Mouse (Mus musculus): Measurements from ENCODE around the gene Orc5.
"Not testable (repeated sequence)": the region's sequence is repeated elsewhere in the genome, so short reads cannot be mapped to it uniquely, and the experiment has no call there.

Gene Orc5

GRCm38 (mm10) chr5:22536695-22537094, 13.5 kb downstream of the Orc5 start:
- in situ Hi-C loops (cut with MboI) = no loop called here

DNA sequence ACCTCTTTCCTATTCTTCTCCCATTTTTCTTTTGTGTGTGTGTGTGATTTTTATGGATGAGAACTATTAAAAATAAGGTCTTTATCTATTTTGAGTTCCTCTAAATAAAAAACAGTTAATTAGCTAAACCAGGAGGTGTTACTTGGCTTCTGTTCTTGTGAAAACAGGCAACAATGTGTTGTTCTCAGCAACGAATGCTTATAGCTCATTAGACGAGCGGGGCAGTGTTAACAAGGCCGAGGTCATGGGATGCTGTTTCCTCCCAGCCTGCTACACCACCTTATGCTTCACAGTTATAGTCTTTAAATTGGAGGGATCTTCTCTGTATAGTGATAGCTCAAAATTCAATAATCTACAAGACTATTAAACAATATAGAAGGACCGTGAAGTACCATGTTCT, 17.7 kb downstream of the Orc5 start:
- in situ Hi-C loops (cut with MboI) = no loop called here

GRCm38 (mm10) chr5:22522612-22523011, 27.6 kb downstream of the Orc5 start:
- in situ Hi-C loops (cut with MboI) = no loop called here

DNA sequence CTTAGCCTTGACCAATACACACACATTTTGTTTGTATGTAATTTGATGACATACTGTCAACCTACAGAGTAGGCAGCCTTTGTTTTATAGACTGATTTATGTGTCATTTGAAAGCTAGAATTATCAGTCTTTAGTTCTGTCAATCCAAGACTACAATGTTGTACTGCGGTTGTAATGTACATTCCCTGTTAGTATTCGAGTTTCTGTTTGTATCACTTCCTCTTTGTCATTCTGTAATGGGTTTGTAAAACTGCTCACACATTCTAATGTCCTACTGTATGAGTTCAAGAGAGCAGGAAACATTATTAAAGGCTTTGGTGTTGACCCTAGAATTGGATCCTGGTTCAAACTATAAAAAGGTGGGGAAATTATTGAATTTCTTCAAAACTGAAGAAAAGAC, 30.5 kb downstream of the Orc5 start:
- in situ Hi-C loops (cut with MboI) = no loop called here

- in situ Hi-C loops (cut with MboI) = not testable (repeated sequence)
These were observed 34.5 kb downstream of the Orc5 start for GRCm38 (mm10) chr5:22515745-22516144.

DNA sequence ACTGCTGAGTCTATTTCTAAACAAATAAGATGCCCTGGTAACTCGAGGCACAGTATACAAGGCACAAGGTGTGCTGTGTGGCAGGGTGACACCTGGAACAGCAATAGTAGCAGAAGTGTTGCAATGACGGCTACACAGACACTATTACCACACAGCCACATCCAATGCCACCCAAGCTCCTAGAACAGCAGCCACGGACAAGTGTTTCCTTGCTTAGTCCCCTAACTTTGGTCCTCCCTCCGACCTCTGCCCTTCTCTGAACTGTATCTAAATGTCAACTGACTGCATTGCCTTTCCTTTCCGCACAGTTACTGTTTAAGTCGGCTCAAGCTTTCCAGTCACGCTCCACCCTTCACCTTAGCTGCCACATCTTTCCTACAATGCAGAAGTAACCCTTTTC, 36.0 kb downstream of the Orc5 start:
- in situ Hi-C loops (cut with MboI) = not testable (repeated sequence)

DNA sequence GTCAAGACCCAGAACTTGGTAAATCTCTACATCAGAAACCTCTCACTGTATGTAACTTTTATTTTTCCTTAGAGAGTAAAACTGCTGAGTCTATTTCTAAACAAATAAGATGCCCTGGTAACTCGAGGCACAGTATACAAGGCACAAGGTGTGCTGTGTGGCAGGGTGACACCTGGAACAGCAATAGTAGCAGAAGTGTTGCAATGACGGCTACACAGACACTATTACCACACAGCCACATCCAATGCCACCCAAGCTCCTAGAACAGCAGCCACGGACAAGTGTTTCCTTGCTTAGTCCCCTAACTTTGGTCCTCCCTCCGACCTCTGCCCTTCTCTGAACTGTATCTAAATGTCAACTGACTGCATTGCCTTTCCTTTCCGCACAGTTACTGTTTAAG, 37.6 kb downstream of the Orc5 start:
- in situ Hi-C loops (cut with MboI) = not testable (repeated sequence)

DNA sequence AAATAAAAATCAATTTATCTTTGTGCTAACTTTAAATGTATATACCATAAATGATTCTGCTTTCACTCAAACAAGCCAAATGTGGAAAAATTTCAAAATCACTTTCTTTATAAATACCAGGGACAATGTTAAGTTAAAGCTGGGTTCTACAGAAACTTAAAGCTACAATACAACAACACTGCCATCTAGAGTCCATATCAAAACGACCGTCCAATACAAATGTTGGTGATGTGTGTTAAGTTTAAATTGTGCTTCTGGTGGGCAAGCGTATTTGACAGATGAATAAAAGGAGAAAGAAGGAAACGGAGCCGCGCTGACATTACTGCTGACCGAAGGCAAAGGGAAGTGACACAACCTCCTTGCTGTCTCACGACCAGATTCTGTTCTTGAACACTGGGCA, 38.4 kb downstream of the Orc5 start:
- in situ Hi-C loops (cut with MboI) = no loop called here

DNA sequence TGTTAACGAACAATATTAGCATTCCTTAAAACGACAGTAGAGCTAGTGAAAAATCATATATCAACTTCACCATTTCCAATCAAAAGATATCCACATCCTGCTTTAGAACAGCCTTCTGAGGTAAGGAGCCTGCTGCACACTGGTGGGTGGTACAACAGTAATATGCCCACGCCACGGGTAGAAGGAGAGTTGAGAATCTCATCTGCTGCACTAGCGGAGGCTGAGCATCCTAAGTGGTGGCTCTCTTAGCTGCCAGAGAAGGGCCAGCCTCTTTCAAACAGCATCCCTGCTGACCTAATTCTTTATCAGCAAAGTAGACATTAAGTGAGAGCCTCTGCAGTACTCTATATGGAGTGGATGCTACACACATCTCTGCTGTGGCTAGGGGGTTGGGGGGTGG, 41.7 kb downstream of the Orc5 start:
- in situ Hi-C loops (cut with MboI) = no loop called here

DNA sequence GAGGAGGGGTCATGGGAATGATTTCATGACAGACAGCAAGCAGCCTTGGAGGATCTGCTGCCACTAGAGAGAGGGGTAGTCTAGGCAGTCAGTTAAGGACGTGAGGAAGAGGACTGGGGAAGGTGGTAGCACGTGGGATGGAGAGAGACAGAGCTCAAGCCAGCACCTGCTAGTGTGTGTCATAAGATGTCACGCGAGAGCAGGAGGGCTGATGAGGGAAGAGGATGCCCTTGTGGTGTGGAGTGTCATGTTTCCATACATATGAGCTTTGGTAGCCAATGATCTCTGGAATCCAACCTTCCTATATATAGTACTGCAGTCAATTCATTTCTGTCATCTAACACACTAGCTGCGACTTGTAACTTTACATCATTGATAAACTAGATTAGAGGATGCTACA, 50.8 kb downstream of the Orc5 start:
- in situ Hi-C loops (cut with MboI) = no loop called here

GRCm38 (mm10) chr5:22491088-22491487, 59.1 kb downstream of the Orc5 start:
- in situ Hi-C loops (cut with MboI) = no loop called here

DNA sequence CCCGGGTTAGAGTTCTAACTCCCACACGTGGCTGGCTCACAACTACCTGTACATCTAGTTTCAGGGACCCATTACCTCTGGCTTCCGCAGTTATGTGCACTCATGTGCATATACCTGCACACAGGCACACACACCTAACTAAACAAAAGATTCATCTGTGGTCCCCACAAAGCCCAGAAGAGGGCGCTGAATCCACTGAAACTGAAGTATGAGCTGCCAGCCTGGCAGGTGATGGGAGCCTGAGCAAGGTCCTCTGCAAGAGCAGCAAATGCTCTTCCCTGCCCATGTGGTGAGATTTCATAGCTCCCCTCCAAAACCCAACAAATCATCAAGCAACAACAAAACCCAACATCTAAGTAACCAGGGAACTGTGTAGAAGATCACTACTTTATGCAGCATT, 61.1 kb downstream of the Orc5 start:
- in situ Hi-C loops (cut with MboI) = no loop called here

- in situ Hi-C loops (cut with MboI) = no loop called here
These were observed 63.5 kb downstream of the Orc5 start for GRCm38 (mm10) chr5:22486601-22487206.

- in situ Hi-C loops (cut with MboI) = no loop called here
These were observed 64.5 kb downstream of the Orc5 start for GRCm38 (mm10) chr5:22485764-22486163.

DNA sequence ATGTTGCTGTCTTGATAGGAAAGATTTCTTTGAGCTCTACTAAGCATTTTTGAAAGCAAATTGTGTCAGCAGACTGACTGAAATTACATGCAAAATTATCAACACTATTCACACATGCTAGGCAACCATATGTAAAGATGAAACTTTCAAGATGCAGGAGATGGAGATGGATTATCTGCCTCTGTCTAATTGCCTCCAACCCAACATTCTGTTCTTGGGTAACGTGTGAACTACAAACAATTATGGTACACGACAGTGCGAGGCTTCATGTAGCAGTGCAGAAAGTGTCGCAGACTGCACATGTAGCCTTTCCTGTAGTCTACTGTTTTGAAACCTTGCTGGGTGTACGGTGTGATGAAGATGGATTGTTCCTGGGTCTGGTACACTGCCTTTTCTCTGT, 67.7 kb downstream of the Orc5 start:
- in situ Hi-C loops (cut with MboI) = no loop called here

DNA sequence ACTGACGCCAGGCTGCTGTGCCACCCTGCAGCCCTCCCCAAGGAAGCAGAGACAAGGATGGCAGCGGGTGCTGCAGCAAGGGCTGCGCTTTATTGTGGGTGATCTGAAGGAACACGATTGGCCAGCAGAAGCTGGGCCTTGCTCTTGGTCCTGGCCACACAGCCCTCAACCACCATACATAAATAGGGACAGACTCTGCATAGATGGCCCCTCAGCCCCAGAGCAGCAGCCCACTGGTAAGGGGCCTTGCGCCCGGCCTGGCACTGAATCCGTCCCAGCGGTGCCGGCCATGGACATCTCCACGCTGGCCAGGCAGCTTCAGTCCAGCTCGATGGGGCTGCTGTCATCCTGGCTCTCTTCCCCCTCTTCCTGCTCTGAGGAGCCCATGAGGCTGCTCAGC, 77.8 kb downstream of the Orc5 start:
- in situ Hi-C loops (cut with MboI) = not testable (repeated sequence)

- in situ Hi-C loops (cut with MboI) = no loop called here
These were observed 79.0 kb downstream of the Orc5 start for GRCm38 (mm10) chr5:22471243-22471642.

DNA sequence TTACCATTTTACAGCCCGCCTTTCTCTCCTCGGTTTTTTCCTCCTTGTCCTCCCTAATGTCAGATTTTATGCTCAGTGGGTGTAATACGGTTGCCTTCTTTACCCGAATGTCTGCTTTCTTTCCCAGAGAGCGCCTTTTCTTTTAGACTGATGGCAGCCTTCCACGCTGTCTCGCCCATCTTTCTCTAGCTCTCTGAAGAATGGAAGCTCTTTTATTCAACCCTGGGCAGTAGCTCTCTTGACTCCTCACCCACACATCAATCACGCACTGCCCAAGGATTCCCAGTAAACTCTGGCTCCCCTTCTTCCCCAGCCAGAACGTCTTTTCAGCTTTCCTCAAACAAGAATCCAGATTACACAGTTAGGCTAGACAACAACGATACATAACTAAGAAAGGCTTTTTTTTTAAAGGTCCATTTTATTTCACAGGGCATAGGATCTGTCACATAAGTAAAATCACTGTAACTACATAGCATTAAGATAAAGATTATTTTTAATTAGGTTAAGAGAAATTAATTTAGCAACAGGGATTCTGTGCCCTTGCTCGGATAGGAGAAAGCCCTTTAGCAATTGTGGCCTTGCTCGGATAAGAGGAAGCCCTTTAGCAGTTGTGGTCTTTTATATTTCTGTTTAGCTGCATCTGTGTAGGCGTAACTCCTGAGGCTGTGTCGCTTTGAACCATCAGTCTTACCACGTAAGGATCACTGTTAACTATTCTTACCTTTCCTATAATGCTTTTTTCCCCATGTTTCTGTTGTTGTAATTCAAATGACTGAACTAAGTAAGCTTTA, 97.2 kb downstream of the Orc5 start:
- in situ Hi-C loops (cut with MboI) = no loop called here

DNA sequence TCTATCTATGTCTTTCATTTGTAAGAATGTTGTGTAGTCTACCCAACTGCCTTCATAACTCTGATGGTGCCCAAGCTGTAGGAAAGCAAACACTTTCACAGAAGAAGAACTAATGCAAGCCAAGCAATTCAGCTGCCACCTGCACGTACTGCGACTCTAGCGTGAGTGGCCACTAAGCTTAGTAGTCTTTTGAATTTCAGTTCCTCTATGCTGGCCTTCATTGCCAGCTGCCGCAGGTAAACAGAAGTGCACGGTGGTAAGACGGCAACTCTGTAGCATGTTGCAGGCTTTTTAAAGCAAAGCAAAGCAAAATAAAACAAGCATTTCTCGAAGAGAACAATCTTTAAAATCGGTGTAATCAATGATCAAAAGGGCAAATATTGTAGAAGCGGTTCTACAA, 97.8 kb downstream of the Orc5 start:
- in situ Hi-C loops (cut with MboI) = no loop called here

GRCm38 (mm10) chr5:22451764-22452163, 98.5 kb downstream of the Orc5 start:
- in situ Hi-C loops (cut with MboI) = no loop called here

DNA sequence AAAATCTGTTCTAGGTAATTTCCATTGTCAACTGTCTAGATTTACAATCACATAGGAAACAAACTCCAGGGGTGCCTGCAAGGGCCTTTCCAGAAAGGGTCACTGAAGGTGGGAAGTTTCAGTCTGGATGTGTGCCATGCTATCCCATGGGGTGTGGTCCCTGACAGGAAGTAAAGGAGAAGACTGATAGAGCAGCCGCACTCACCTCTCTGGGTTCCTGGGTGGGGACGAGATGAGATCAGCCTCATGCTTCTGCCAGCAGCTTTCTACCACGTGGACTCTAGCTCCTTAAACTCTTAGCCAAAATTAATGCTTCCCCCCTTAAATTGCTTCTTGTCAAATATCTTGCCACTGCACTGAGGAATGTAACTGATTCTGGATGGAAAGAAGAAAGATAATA, 100.7 kb downstream of the Orc5 start:
- in situ Hi-C loops (cut with MboI) = no loop called here
